Mouse (Mus musculus) stomach, postnatal 0 days (tissue): ENCODE results near the gene Rnf26.

Experiments
- CTCF ChIP-seq: IDR thresholded peaks from 2 replicates; pipeline ENCODE4 v1.5.1; 2016; ENCODE audit warnings: antibody characterized with exemption, low read depth, mild to moderate bottlenecking, moderate library complexity
- EP300 ChIP-seq: optimal IDR thresholded peaks from 2 replicates; pipeline ENCODE3; 2016; ENCODE audit warnings: antibody characterized with exemption

- TF ChIP-seq EP300: no peak
- TF ChIP-seq CTCF: no peak
These were observed 32.4 kb downstream of the Rnf26 start for GRCm38 (mm10) chr9:44080953-44081352.
